Mouse (Mus musculus) hindbrain, embryonic 12.5 days (tissue): ENCODE measurements around the gene Fntb. TPM values are rescaled to one million over a fixed set of nuclear protein-coding genes. Genes with fewer than 3 reads are reported as not detected.
"Not testable (repeated sequence)": the region's sequence is repeated elsewhere in the genome, so short reads cannot be mapped to it uniquely, and the experiment has no call there.

ENCODE experiments used
- ATAC-seq: fragments of 200-750 bp; cut with Nextera tagmentation; 2 replicates; pipeline ENCODE4 v1.8.0; 2017; ENCODE audit warnings: moderate TSS enrichment; ENCODE audit not compliant: low FRiP score
- H3K27ac ChIP-seq: fragments of 300-500 bp; sonication (generic); 2 replicates; pipeline ENCODE4 v1.5.1; 2016; ENCODE audit warnings: mild to moderate bottlenecking
- H3K27me3 ChIP-seq: fragments of 300-500 bp; sonication (generic); 2 replicates; pipeline ENCODE4 v1.6.1; 2016; ENCODE audit warnings: mild to moderate bottlenecking
- H3K36me3 ChIP-seq: fragments of 300-500 bp; sonication (generic); 2 replicates; pipeline ENCODE4 v1.6.1; 2016; ENCODE audit warnings: mild to moderate bottlenecking
- H3K4me1 ChIP-seq: fragments of 300-500 bp; sonication (generic); 2 replicates; pipeline ENCODE4 v1.6.1; 2016
- H3K4me2 ChIP-seq: fragments of 300-500 bp; sonication (generic); replicated peaks from 2 replicates; pipeline ENCODE4 v1.6.1; 2016; ENCODE audit warnings: mild to moderate bottlenecking
- H3K4me3 ChIP-seq: fragments of 300-500 bp; sonication (generic); 2 replicates; pipeline ENCODE4 v1.5.1; 2016; ENCODE audit warnings: mild to moderate bottlenecking
- H3K9ac ChIP-seq: fragments of 300-500 bp; sonication (generic); 2 replicates; pipeline ENCODE4 v1.6.1; 2016; ENCODE audit warnings: mild to moderate bottlenecking, moderate library complexity
- H3K9me3 ChIP-seq: fragments of 300-500 bp; sonication (generic); replicated peaks from 2 replicates; pipeline ENCODE4 v1.6.1; 2016; ENCODE audit warnings: mild to moderate bottlenecking
- WGBS: fragments of 180-500 bp; shearing (Covaris S2); methylation state at CpG from one replicate; pipeline ENCODE4 v1.1.7; 2016; 5-methylcytosine and 5-hydroxymethylcytosine counted together
- polyA plus RNA-seq: library from polyadenylated mRNA; unstranded; fragments of >200 nt; fragmentation: Nextera tagmentation; extraction: Ambion mirVana; gene quantifications from 2 replicates; pipeline ENCODE4 v1.2.1, GENCODE M21; 2016

The Fntb gene
- polyA plus RNA-seq, 1 experiment from 2014 or later, result 37.0 TPM

DNA sequence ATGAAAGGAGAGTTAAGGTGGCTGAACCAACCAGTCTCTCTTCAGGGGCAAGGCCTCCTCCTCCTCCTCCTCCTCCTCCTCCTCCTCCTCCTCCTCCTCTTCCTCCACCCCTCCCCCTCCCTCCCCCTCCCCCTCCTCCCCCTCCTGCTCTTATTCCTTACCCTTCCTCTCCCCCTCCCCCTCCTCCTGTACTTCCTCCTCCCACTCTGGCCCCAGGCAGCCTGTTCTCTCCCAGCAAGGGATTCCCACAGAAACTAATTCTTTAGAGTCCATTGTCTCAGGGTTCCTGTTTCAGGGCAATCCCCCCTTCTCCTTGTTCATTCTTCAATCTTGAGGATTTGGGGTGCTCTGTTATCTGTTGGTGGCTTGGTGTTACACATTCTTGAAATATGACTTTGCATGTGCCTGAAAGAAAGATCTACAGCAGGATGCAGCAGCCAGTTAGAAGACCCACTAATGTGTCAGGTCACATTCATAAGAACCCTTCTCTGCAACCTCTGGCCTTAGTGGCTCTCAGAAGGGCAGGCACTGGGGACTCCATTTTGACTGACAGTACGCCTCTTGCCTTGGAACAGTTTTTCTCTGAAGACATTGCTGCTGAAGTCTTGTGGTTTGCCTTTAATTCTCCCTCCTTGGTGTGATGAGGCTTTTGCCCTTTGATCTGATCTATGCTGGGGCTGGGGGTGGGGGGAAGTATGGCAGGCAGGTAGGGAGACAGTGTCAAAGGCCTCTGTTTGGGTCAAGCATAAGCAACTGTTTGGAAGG lies 88.2 kb downstream of the Fntb start:
- WGBS, result 86% methylated on average over 1 of the region's 1 CpGs
- Histone ChIP-seq H3K27me3 (no peaks in the 10 kb centered on the region), H3K4me2 (no peak overlapping the region), H3K36me3 (no peaks in the 10 kb centered on the region), H3K9me3 (no peaks in the 10 kb centered on the region), H3K9ac (no peak overlapping the region), H3K27ac (no peak overlapping the region; the same call in 1 of the 2 replicates), H3K4me3 (no peak overlapping the region), H3K4me1 (peaks cover 6% of the 10 kb centered on the region; the same call in 1 of the 2 replicates)
- ATAC-seq, result no peak

DNA sequence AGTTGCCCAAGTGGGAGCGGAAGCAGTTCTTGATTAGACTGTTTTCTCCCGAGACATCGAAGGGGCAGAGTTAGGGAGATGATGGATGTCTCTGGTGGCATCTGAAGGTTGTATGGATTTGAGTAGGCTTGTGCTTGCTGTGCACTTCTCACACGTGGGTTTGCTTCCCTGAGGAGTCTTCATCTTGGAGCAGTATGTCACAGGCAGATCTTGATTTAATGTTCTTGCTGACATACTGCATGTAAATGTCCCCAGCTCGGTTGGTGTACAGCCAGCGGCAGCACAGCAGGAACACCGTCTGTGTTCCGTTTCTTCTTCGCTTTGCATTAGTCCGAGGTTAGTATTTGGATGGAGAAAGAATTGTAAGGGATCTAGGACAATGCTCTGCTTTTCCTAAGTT lies 91.7 kb downstream of the Fntb start:
- Histone ChIP-seq H3K36me3 (no peaks in the 10 kb centered on the region), H3K9me3 (no peaks in the 10 kb centered on the region; the same call in 1 of the 2 replicates), H3K4me1 (peaks cover 6% of the 10 kb centered on the region; the same call in 1 of the 2 replicates), H3K4me3 (no peak overlapping the region), H3K4me2 (no peak overlapping the region), H3K27me3 (no peaks in the 10 kb centered on the region), H3K9ac (no peak overlapping the region), H3K27ac (no peak overlapping the region)
- 82% methylated on average over 10 of the region's 10 CpGs for WGBS
- ATAC-seq, result no peak

DNA sequence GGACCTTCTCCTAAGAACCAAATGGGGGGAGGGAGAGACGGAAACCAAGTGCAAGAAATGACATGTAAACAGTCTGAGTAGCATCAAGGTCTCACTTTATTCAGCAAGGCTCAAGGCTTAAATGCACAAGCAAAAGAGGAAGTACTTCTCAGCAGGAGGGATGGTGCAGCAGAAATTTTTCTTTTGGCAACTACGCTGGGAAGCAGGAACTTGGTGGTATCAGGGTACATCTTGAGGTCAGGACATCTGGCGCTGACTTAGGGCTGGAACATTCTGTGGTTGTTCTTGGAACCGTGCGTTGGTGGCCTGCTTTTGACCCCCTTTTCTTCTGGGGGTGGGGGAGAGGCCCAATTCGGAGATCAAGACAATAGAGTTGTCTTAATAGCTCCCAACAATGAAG lies 93.4 kb downstream of the Fntb start:
- H3K27ac ChIP-seq, H3K4me2 ChIP-seq, ATAC-seq, H3K27me3 ChIP-seq, H3K9me3 ChIP-seq, H3K9ac ChIP-seq, H3K4me1 ChIP-seq, H3K4me3 ChIP-seq, H3K36me3 ChIP-seq: not testable (repeated sequence)
- 83% methylated on average over 6 of the region's 6 CpGs for WGBS

DNA sequence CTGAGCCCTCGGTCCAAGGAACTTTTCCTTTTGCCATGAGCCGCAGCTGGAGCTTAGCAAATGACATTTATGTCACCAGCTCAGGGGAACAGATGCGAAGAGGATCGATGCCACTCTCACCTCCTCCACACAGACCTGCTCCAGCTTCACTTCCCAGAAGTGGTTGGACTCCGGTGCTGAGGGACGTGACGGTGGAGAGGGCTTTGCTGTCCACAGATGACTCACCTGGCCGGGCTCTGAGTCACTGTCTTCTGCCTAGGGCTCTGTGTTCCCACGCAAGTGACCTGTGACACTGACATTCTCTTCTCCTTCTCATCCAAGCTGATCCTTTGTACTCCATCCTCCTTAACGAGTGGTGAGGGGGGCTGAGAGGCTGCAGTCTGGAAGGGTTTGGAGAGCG lies 98.3 kb downstream of the Fntb start:
- ATAC-seq, result no peak
- H3K9ac ChIP-seq, result no peak overlapping the region
- no peaks in the 10 kb centered on the region for H3K27me3 ChIP-seq
- no peak overlapping the region for H3K4me3 ChIP-seq
- H3K9me3 ChIP-seq, result no peaks in the 10 kb centered on the region; the same call in 1 of the 2 replicates
- H3K4me1 ChIP-seq, result no peaks in the 10 kb centered on the region
- H3K4me2 ChIP-seq, result no peak overlapping the region
- H3K27ac ChIP-seq, result no peak overlapping the region
- no peaks in the 10 kb centered on the region for H3K36me3 ChIP-seq
- WGBS, result 74% methylated on average over 11 of the region's 11 CpGs

DNA sequence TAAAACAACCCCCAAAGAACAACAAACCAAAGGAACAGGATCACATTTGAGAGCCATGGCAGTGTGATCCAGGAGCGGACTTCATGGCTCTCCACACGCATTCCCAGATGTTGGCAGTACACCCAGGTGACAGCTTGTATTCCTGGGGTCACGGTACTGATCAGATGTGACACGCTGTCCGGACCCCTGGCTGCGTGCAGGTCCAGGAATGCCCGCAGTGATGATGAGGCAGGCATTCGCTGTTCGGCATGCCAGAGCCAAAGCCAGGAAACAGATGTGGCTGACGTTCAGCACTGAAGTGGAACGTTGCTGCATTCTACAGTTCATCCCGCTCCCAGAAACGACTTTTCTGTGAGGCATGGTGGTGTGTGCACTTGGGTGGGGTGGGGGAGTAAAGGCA lies 99.9 kb downstream of the Fntb start:
- Histone ChIP-seq H3K27me3 (no peaks in the 10 kb centered on the region), H3K27ac (no peak overlapping the region), H3K36me3 (no peaks in the 10 kb centered on the region), H3K4me1 (no peaks in the 10 kb centered on the region), H3K9ac (no peak overlapping the region), H3K9me3 (no peaks in the 10 kb centered on the region), H3K4me2 (no peak overlapping the region), H3K4me3 (no peak overlapping the region)
- no peak for ATAC-seq
- 68% methylated on average over 13 of the region's 13 CpGs for WGBS

DNA sequence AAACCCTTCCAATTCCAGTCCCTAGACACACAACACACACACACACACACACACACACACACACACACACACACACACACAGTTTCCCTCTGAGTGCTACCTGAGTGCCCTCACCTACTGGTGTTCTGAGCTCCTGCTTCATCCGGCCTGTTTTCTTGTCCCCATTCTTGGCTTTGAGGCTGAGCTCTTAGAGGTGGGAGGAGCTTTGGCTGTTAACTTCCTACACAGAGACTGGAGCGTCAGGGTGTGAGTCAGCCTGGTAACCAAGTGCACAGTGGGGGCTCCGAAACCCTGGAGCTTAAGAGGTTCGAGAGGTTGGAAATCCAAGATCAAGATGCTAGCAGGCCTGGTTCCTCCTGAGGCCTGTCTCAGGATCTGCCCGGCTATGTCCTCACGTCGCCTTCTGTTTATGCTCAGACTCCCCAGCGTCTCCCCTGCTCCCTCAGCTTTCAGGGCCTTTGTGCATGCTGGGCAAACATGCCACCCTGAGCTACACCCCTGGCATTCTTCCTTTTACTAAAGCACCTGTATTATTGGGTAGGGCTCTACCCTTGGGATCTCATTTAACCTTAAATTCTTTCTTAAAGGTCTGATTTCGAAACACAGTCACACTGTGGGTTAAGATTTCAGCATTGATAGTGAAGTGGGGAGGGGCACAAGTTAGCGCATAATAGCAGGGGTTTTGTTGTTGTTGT lies 102.3 kb downstream of the Fntb start:
- Histone ChIP-seq H3K36me3 (no peaks in the 10 kb centered on the region), H3K4me1 (no peaks in the 10 kb centered on the region), H3K9me3 (no peaks in the 10 kb centered on the region), H3K4me2 (no peak overlapping the region), H3K27ac (no peak overlapping the region), H3K27me3 (no peaks in the 10 kb centered on the region), H3K9ac (no peak overlapping the region), H3K4me3 (no peak overlapping the region)
- no peak for ATAC-seq
- 64% methylated on average over 10 of the region's 10 CpGs for WGBS

DNA sequence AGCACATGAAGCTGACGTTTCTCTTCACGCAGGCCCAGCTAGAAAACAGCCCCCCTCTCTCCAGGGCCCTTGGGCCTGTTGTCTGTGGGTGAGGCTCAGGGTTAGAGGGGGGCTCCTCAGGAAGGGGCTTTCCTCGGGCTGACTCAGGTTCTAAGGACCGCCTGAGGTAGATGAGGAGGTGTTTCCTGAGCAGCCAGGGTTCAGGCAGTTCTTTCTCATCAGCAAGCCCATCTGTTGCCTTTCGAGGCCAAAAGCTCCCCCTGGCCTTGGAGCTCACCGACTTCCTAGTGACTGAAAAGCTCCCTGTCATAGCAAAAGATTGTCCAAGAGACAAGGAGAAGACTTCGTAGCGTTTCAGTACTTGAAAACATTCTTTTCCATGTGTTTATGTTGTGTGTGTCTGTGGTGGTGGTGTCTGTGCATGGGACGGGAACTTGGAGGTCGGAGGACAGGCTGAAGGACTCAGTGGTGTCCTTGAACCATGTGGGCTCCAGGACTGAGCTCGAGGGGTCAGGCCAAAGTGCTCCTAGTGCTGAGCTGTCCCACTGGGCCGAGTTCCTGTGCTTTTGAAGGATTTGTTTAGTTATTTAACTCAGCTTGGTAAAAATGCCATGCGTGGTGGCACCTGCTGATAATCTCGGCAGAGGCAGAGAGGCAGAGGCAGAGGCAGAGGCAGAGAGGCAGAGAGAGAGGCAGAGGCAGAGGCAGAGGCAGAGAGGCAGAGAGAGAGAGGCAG lies 103.2 kb downstream of the Fntb start:
- 73% methylated on average over 14 of the region's 14 CpGs for WGBS
- Histone ChIP-seq H3K4me1 (no peaks in the 10 kb centered on the region), H3K9ac (no peak overlapping the region), H3K27me3 (no peaks in the 10 kb centered on the region), H3K36me3 (no peaks in the 10 kb centered on the region), H3K9me3 (no peaks in the 10 kb centered on the region), H3K27ac (no peak overlapping the region), H3K4me3 (no peak overlapping the region), H3K4me2 (no peak overlapping the region)
- no peak for ATAC-seq

DNA sequence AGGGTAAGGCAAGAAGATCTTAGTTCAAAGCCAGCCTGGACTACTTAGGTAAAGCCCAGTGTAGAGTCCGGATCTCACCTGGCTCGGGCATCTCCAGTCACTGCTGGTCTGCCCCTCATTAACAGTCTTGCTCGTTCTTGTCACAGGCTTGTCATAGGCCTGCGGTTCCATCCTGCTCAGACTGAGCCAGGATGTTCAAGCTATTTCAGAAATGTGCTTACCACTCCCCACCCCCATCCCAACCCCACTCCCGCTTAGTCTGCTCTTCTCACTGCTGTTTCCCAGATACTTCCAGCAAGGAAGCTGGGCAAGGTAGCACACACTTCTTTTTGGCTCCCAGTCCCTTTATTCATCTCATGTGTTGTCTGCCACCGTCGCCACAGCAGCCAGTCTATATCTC lies 104.2 kb downstream of the Fntb start:
- no peak for ATAC-seq
- Histone ChIP-seq H3K4me2 (no peak overlapping the region), H3K27me3 (no peaks in the 10 kb centered on the region), H3K27ac (no peak overlapping the region), H3K9me3 (no peaks in the 10 kb centered on the region), H3K4me1 (no peaks in the 10 kb centered on the region), H3K36me3 (no peaks in the 10 kb centered on the region), H3K4me3 (no peak overlapping the region), H3K9ac (no peak overlapping the region)
- WGBS, result 88% methylated on average over 7 of the region's 7 CpGs

DNA sequence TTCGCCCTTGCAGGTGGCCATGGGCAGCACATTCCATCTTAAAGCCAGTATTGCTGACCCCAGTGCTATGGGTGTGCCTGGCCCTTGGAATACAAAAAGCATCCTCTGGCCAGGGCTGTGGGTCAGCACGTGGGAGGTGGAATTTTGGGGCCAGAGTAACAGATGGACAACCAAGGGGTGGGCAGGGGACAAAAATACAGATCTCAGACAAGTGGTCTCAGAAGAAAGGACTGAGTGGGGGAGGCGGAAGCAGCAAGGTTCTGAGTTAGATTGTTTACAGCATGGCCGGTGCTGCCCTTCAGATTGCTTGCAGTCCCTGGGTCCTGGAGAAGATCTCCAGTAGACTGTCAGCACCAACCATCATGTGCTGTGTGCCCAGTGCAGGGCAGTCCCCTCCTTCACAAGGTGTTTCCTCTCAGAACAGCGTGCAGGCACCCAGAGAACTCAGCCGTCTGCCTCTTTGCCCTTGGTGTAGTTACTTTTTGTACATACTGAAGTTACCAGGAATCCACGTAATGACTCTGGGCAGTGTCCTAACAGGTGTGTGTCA lies 107.5 kb downstream of the Fntb start:
- no peaks in the 10 kb centered on the region for H3K4me1 ChIP-seq
- ATAC-seq, result no peak
- 88% methylated on average over 7 of the region's 7 CpGs for WGBS

DNA sequence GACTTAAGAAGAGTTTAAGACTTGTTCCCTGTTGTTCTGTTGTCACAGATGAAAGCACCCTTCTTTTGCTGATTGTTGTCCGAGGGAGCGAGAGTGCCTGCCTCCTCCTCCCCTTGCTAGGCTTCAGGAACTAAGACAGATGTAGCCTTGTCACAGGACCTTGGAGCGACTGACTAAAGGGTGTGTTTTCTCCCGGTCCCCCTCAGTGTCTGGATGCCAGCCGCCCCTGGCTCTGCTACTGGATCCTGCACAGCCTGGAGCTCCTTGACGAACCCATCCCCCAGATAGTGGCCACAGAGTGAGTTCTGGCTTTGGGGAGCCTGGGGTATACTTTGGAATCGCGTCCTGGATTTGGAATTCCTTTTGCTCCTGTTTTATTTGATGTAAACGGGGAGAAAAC lies 109.4 kb downstream of the Fntb start:
- WGBS, result 50% methylated on average over 9 of the region's 9 CpGs

More for the DNA sequence above, 107.5 kb downstream of the Fntb start:
- Histone ChIP-seq H3K9ac (no peak overlapping the region), H3K4me2 (no peak overlapping the region), H3K27me3 (no peaks in the 10 kb centered on the region), H3K27ac (no peak overlapping the region), H3K9me3 (no peaks in the 10 kb centered on the region), H3K36me3 (peaks cover 5% of the 10 kb centered on the region), H3K4me3 (no peak overlapping the region)

DNA sequence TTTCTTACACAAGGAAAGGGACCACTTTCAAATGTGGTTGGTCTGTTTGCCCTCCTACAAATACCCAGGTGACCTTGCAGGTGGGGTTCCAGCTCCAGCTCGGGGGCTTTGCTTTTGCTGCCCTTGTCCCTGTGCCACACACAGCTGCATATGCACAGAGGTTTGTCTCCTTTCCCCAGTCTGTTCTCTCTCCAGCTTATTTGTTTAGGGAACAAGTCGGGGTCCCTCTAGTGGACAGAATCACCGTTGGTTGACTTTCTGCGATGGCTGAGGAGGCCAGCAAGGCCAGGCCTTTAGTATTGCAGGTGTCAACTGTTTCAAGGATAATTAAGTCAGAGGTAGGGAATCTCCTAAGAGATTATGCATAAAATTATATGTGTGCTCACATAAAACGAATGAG lies 113.9 kb downstream of the Fntb start:
- no peak for ATAC-seq
- Histone ChIP-seq H3K4me3 (no peak overlapping the region), H3K4me2 (no peak overlapping the region), H3K4me1 (no peaks in the 10 kb centered on the region), H3K9ac (no peak overlapping the region), H3K9me3 (no peaks in the 10 kb centered on the region), H3K36me3 (peaks cover 5% of the 10 kb centered on the region), H3K27ac (no peak overlapping the region), H3K27me3 (no peaks in the 10 kb centered on the region)
- 5% methylated on average over 5 of the region's 5 CpGs for WGBS

More for the DNA sequence above, 109.4 kb downstream of the Fntb start:
- H3K4me1 ChIP-seq, result no peaks in the 10 kb centered on the region
- peaks cover 5% of the 10 kb centered on the region for H3K36me3 ChIP-seq
- no peaks in the 10 kb centered on the region for H3K9me3 ChIP-seq
- H3K4me2 ChIP-seq, result no peak overlapping the region
- no peaks in the 10 kb centered on the region for H3K27me3 ChIP-seq
- H3K9ac ChIP-seq, result no peak overlapping the region
- H3K27ac ChIP-seq, result no peak overlapping the region
- no peak for ATAC-seq
- no peak overlapping the region for H3K4me3 ChIP-seq

DNA sequence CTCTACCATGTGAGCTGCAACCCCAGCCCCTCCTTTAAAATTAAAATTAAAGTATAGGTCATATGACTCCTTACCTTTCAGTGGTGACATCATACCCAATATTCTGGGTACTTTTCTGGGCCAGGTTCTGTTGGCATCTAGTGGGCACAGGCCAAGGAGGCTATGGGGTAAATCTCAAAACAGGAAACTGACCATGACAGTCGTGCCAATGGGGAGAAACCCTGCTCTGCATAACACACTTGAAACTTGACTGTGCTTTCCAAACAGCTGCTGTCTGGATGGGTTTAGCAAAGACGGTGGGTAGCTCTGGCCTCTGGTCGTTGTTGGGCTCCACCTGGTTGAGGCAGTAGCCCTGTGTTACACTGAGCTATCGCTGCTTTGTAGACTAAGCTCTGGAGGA lies 114.7 kb downstream of the Fntb start:
- H3K4me1 ChIP-seq, result no peaks in the 10 kb centered on the region
- peaks cover 5% of the 10 kb centered on the region for H3K36me3 ChIP-seq
- H3K4me2 ChIP-seq, result no peak overlapping the region
- H3K9ac ChIP-seq, result no peak overlapping the region
- H3K27me3 ChIP-seq, result no peaks in the 10 kb centered on the region
- ATAC-seq, result no peak
- no peak overlapping the region for H3K4me3 ChIP-seq
- H3K9me3 ChIP-seq, result no peaks in the 10 kb centered on the region
- WGBS, result 86% methylated on average over 4 of the region's 4 CpGs
- no peak overlapping the region for H3K27ac ChIP-seq
